Mouse (Mus musculus): Measurements from ENCODE around the gene Trim34b. TPM values are rescaled to one million over a fixed set of nuclear protein-coding genes. Genes with fewer than 3 reads are reported as not detected.

Trim34b gene
- polyA plus RNA-seq, 1 experiment from 2014 or later = not detected

DNA sequence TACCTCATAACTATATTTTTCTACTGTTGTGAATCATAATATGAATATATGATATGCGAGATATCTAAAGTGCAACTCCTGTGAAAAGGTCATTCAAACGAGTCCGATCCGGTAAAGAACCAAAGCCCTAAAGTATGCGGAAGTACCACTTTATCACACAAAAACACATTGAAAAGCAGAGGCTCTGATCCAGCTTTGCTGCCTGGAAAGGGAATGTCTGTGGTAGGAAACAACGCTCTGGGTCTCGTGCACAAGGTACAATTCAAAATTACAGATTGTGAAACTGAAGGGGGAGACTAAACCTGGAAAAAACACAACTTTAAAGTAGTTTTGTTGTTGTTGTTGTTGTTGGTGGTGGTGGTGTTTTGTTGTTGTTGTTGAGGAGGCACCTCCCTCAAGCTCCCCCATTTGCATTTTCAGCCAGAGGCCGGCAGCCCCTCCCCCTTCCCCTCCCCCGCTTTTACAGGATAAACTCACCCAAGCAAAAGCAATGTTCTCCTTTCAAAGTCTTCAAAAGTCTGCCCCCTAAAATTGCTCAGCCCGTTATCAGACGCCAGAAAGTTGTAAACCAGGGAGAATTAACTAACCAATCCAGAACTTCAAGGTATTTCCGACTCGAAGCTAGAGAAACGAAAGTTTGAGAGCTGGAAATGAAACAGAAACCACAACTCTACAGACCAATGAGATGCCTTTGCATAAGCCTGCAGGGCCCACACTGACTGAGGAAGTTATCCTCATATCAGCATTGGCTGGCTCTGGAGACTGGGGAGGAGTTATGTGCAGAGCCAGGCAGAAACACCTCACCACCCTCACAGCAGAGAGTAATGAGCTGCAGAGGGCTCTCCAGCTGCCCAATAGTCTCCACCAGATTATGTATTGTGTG is 23.7 kb downstream of the Trim34b start, which contains the start of gene Trim12c:
Gene Trim12c (minus strand): TSS at position 646 of the 883 bp plus-strand sequence.
- 2% methylated on average over 14 of the region's 14 CpGs for WGBS
- H3K27ac ChIP-seq (replicated peaks) = peak within 1 kb of the TSS; percentile 81

GRCm38 (mm10) chr7:104353600-104353967 is 24.3 kb downstream of the Trim34b start:
- no peaks in the 10 kb centered on the region for H3K9me3 ChIP-seq
- peak overlapping the region; percentile 62 for H3K4me3 ChIP-seq
- WGBS = 63% methylated on average over 2 of the region's 2 CpGs
- no peaks in the 10 kb centered on the region for H3K36me3 ChIP-seq
- ATAC-seq (ENCODE audit: extremely low read depth, insufficient number of reproducible peaks, low FRiP score, low TSS enrichment) = no peak; the same call in 1 of the 2 replicates
- peak overlapping the region; percentile 81 for H3K27ac ChIP-seq (replicated peaks)
- H3K4me2 ChIP-seq = peak overlapping the region; percentile 67
- H3K27me3 ChIP-seq (replicated peaks) = no peaks in the 10 kb centered on the region
- peak overlapping the region; percentile 75; the same call in 1 of the 2 replicates for H3K9ac ChIP-seq
- H3K4me1 ChIP-seq = peaks cover 10% of the 10 kb centered on the region

More for the DNA sequence above, 23.7 kb downstream of the Trim34b start, which contains the start of gene Trim12c:
- Histone ChIP-seq H3K4me2 (peak within 1 kb of the TSS; percentile 67), H3K4me1 (peaks cover 10% of the 10 kb centered on the region), H3K27me3 (replicated peaks) (no peaks in the 10 kb centered on the region), H3K4me3 (peak within 1 kb of the TSS; percentile 62), H3K9ac (peak within 1 kb of the TSS; percentile 75), H3K9me3 (no peaks in the 10 kb centered on the region), H3K36me3 (no peaks in the 10 kb centered on the region)
- peak; percentile 95 for ATAC-seq (ENCODE audit: extremely low read depth, insufficient number of reproducible peaks, low FRiP score, low TSS enrichment)

GRCm38 (mm10) chr7:104366339-104366738 is 37.1 kb downstream of the Trim34b start:
- H3K4me3 ChIP-seq = no peak overlapping the region
- H3K9me3 ChIP-seq = no peaks in the 10 kb centered on the region
- no peaks in the 10 kb centered on the region for H3K27me3 ChIP-seq (replicated peaks)
- no peak for ATAC-seq (ENCODE audit: extremely low read depth, insufficient number of reproducible peaks, low FRiP score, low TSS enrichment)
- H3K4me1 ChIP-seq = no peaks in the 10 kb centered on the region
- H3K9ac ChIP-seq = no peak overlapping the region
- no peak overlapping the region for H3K4me2 ChIP-seq
- no peaks in the 10 kb centered on the region for H3K36me3 ChIP-seq
- no peak overlapping the region for H3K27ac ChIP-seq (replicated peaks)

GRCm38 (mm10) chr7:104369736-104370414 is 40.6 kb downstream of the Trim34b start, which contains the start of gene Trim30b:
Trim30b (minus strand) TSS chr7:104369884.
- 61% methylated on average over 1 of the region's 1 CpGs for WGBS

More at GRCm38 (mm10) chr7:104369736-104370414, 40.6 kb downstream of the Trim34b start, which contains the start of gene Trim30b:
- Histone ChIP-seq H3K27ac (replicated peaks) (no peak within 1 kb of the TSS), H3K9ac (no peak within 1 kb of the TSS), H3K4me3 (no peak within 1 kb of the TSS), H3K9me3 (no peaks in the 10 kb centered on the region), H3K4me2 (no peak within 1 kb of the TSS), H3K36me3 (no peaks in the 10 kb centered on the region), H3K4me1 (no peaks in the 10 kb centered on the region), H3K27me3 (replicated peaks) (no peaks in the 10 kb centered on the region)
- no peak for ATAC-seq (ENCODE audit: extremely low read depth, insufficient number of reproducible peaks, low FRiP score, low TSS enrichment)

Other genes starting within 250 kb of the Trim34b start
- gene Olfr645, start 244.0 kb upstream of the Trim34b start, polyA plus RNA-seq (2015; fragmentation: Nextera tagmentation; extraction: Ambion mirVana) = not detected in 2 replicates
- not detected in 2 replicates for gene Olfr646, start 224.6 kb upstream of the Trim34b start, polyA plus RNA-seq (2015; fragmentation: Nextera tagmentation; extraction: Ambion mirVana)
- gene Ubqln5, start 199.6 kb upstream of the Trim34b start, polyA plus RNA-seq (2015; fragmentation: Nextera tagmentation; extraction: Ambion mirVana) = not detected in 2 replicates
- not detected in 2 replicates for gene Olfr643, start 192.1 kb upstream of the Trim34b start, polyA plus RNA-seq (2015; fragmentation: Nextera tagmentation; extraction: Ambion mirVana)
- gene Ubqln3, start 186.2 kb upstream of the Trim34b start, polyA plus RNA-seq (2015; fragmentation: Nextera tagmentation; extraction: Ambion mirVana) = not detected in 2 replicates
- not detected in 2 replicates for gene Ubqlnl, start 178.9 kb upstream of the Trim34b start, polyA plus RNA-seq (2015; fragmentation: Nextera tagmentation; extraction: Ambion mirVana)
- not detected in 2 replicates for gene Olfm5, start 164.6 kb upstream of the Trim34b start, polyA plus RNA-seq (2015; fragmentation: Nextera tagmentation; extraction: Ambion mirVana)
- 0.12 and 0.19 TPM in 2 replicates for gene Olfr648, start 146.1 kb upstream of the Trim34b start, polyA plus RNA-seq (2015; fragmentation: Nextera tagmentation; extraction: Ambion mirVana)
- not detected in 2 replicates for gene Olfr649, start 133.5 kb upstream of the Trim34b start, polyA plus RNA-seq (2015; fragmentation: Nextera tagmentation; extraction: Ambion mirVana)
- gene Trim6, start 110.7 kb upstream of the Trim34b start, polyA plus RNA-seq (2015; fragmentation: Nextera tagmentation; extraction: Ambion mirVana) = 2.8 TPM in 2 replicates
- 2.1 and 2.4 TPM in 2 replicates for gene Trim34a, start 85.0 kb upstream of the Trim34b start, polyA plus RNA-seq (2015; fragmentation: Nextera tagmentation; extraction: Ambion mirVana)
- 0.57 TPM in 2 replicates for gene Trim5, start 41.4 kb upstream of the Trim34b start, polyA plus RNA-seq (2015; fragmentation: Nextera tagmentation; extraction: Ambion mirVana)
- gene Trim12a, start 14.0 kb upstream of the Trim34b start, polyA plus RNA-seq (2015; fragmentation: Nextera tagmentation; extraction: Ambion mirVana) = 7.6 and 8.8 TPM in 2 replicates
- gene Trim12c, start 23.9 kb downstream of the Trim34b start, polyA plus RNA-seq (2015; fragmentation: Nextera tagmentation; extraction: Ambion mirVana) = 2.3 and 2.6 TPM in 2 replicates
- 0.20 and 0.22 TPM in 2 replicates for gene Trim30b, start 40.4 kb downstream of the Trim34b start, polyA plus RNA-seq (2015; fragmentation: Nextera tagmentation; extraction: Ambion mirVana)
- gene Trim30c, start 71.4 kb downstream of the Trim34b start, polyA plus RNA-seq (2015; fragmentation: Nextera tagmentation; extraction: Ambion mirVana) = 0.11 and 0.16 TPM in 2 replicates
- gene Trim30a, start 135.7 kb downstream of the Trim34b start, polyA plus RNA-seq (2015; fragmentation: Nextera tagmentation; extraction: Ambion mirVana) = 1.0 TPM in 2 replicates
- 0.21 and 0.47 TPM in 2 replicates for gene Trim30d, start 178.4 kb downstream of the Trim34b start, polyA plus RNA-seq (2015; fragmentation: Nextera tagmentation; extraction: Ambion mirVana)
- not detected in 2 replicates for gene Olfr651, start 220.7 kb downstream of the Trim34b start, polyA plus RNA-seq (2015; fragmentation: Nextera tagmentation; extraction: Ambion mirVana)
- gene Olfr652, start 231.4 kb downstream of the Trim34b start, polyA plus RNA-seq (2015; fragmentation: Nextera tagmentation; extraction: Ambion mirVana) = not detected in 2 replicates
- gene Olfr653, start 247.8 kb downstream of the Trim34b start, polyA plus RNA-seq (2015; fragmentation: Nextera tagmentation; extraction: Ambion mirVana) = not detected in 2 replicates